Mouse (Mus musculus) ovary, adult 18-20 months (tissue): ENCODE measurements around the gene Spp1.

Source experiments
- DNase-seq: peaks from one replicate; pipeline ENCODE4 v3.0.0; 2022; ENCODE audit warnings: low spot score, mixed read lengths

The Spp1 gene

GRCm38 (mm10) chr5:104434835-104435301 is at the start of gene Spp1:
TSS of gene Spp1 (plus strand) at chr5:104435118.
- DNase-seq = no peak

DNA sequence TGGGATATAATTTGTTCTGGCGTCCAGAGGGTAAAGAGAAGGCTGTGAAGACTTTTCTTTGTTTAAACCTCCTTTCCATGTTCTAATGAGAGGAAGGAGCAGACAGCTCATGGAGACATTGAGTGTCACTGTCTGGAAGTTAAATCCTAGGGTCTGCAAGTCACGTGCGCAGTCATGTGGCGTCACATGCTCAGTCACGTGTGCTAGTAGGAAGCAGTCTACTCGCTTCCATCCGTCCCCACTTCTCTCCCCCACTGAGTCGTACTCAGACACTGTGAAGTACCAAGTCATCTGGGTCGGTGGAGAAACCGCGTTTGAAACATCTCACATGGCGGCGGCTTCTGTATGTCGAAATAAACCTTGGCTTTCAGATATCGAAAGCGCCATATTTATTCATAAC is 49.4 kb upstream of the Spp1 start:
- DNase-seq = no peak

GRCm38 (mm10) chr5:104386908-104387307 is 48.0 kb upstream of the Spp1 start:
- DNase-seq = no peak

DNA sequence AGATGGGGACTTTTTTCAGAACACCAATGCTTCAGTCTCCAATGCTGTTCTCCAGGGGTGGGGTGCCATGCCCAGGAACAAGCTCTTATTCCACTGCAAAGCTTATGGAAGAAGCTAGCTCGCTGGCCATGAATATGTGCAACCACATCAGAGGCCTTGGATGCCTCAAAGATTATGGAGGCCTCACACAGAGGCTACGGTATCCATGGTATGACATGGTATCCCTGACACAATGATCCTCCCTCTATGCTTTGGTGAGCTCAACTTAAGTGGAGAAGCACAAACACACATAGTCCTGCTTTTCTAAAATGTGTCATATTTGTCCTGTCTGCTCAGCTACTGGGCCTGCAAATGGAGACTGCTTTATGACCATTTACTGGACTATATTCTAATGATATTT is 44.0 kb upstream of the Spp1 start:
- DNase-seq = no peak

DNA sequence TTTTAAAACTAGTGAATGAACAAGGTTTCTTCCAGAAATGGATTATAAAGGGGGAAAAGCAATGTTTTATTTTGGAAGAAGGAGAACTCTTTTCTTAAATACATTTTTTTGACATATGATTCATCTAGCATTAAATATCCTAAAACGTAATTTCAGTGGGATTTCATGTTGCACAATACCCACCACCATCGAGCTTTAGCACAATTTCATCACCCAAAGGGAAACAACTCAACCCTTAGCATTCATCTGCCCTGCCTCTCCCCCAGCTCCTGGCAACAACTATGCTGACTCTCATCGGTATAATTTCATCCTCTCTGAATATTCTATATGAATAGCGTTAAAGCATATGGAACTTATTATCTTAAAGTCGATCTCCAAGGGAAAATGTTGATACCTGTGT is 42.1 kb upstream of the Spp1 start:
- DNase-seq = no peak

- no peak for DNase-seq
These were observed 38.6 kb upstream of the Spp1 start for GRCm38 (mm10) chr5:104396286-104396685.

DNA sequence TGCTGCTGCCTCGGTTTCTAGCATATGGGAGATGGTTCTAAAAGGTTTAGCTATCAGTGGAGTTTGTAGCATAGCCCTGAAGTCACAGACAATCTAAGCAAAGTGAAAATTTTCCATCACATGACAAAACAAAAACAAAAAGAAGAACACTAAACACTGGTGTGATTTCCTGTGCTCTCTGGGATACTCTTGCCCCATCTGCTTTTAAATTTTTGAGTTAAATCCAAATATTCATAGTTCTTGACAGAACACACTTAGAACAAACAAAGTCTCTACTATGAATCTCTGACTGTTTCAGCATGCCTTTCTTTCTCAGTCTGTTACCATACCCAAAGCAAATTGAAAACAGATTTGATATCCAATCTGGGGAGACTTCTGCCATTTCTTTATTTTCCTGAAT is 36.9 kb upstream of the Spp1 start:
- no peak for DNase-seq

DNA sequence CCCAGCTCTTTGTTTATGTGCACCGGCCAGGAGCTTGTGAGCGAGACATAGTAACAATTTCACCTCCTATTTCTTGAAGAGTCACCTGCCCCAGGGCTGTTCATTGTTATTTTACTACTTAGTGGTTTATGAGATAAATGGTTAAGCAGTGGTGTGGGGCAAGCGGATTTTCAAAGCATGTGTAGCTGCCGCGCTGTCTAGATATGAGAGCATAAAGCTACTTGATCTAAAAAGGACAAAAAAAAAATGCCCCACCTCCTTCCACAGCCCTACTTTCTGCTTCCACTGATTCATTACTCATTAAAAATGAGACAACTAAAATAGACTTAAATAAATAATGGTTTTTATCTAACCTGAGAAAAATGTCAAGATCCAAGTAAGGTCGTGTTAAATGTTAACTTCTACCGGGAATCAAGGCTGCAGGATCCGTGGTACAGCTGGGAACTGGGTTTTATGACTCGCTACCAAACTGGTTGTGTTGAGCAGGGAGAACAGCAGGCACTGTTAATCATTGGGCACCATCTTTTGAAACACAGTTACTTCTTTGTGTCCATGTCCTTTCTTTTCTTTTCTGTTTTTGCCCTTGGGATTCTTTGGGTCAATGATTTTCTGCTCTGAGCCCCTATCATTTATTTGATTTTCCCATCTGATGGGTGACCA is 35.5 kb upstream of the Spp1 start:
- DNase-seq = no peak

- no peak for DNase-seq
These were observed 34.9 kb upstream of the Spp1 start for GRCm38 (mm10) chr5:104399970-104400369.

GRCm38 (mm10) chr5:104402651-104403050 is 32.3 kb upstream of the Spp1 start:
- no peak for DNase-seq

DNA sequence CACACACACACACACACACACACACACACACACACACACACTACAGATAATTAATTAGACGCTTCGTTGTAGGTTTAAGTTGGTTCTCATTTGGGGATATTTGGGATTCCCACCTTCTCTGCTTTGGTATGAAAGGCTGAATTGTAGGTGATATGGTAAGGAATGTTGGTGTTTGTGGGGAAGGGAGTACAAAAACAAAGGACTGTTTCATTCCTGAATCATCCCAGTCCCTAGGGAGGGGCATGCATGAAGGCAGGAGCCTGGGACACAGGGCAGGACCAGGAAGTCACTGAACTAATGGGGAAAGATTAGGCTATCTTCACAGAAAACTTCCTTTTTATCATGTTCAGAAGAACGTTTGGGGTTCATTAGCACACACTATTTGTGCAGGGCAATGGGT is 31.6 kb upstream of the Spp1 start:
- DNase-seq = no peak

GRCm38 (mm10) chr5:104404551-104404950 is 30.4 kb upstream of the Spp1 start:
- DNase-seq = no peak

DNA sequence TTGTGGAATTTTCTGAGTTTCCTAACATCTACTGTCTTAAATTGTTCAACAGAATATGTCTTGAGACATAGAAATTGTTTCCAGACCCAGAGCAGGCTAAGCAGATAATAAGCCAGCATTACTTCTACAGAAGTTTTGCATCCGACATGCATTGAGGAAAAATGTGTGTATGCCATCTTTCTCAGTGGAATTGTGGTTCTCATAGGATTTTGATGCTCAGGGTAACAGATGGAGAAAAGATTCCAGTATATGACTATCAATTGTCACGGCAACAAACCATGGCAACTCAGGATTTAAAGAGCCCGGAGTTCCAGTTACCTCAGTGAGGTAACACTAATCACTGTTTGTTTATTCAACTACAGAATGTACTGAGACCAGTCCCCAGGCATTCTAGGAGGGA is 29.9 kb upstream of the Spp1 start:
- DNase-seq = no peak

- DNase-seq = no peak
These were observed 28.2 kb upstream of the Spp1 start for GRCm38 (mm10) chr5:104406756-104407155.

DNA sequence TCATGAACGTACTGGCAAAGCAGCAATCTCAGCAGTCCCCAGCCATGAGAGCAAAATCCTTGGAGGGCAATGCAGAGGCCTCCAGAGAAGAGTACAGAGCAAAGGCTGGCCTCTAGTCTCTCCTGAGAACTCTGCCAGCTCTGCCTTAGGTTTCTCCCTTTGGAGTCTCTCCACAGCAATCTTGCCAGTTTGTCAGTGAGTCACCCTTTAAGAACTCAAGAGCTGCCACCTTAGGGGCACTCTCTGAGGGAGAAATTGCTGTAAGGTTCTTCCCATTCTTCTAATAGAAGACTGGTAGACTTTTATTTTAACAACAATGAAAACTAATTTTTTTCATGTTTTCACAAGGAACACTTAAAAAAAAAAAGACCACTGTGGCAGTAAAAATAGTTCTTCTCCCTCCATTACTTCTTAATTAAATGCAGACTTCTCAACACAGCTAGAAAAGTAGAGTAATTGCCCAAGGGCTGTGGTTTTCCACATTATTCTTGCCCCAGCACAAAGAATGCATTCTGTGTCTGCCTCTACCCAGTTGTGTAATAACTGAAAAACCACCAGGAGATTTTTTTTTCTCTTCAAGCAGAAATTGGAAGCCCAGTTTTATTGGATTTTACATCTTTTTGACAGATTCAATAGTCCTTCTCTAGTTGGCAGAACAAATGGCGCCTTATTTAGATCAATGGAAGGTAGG is 27.2 kb upstream of the Spp1 start:
- no peak for DNase-seq

DNA sequence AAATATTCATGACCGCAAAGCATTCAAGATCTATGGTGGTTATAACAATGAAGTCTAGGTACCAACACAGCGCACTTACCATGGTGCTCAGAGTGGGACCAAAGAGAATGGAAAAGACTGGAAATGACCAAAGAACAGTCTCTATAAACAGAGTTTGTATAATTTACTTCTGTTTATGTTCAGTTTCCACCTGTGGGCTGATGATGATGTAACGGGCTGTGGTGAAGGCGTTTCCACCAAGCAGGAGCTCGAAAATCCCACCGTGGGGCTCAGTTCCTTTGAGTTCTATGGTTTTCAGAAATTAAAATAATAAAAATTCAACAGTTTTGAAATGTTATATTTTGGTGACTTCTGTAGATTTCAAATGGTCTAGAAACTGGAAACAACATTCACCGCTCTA is 26.4 kb upstream of the Spp1 start:
- DNase-seq = no peak

DNA sequence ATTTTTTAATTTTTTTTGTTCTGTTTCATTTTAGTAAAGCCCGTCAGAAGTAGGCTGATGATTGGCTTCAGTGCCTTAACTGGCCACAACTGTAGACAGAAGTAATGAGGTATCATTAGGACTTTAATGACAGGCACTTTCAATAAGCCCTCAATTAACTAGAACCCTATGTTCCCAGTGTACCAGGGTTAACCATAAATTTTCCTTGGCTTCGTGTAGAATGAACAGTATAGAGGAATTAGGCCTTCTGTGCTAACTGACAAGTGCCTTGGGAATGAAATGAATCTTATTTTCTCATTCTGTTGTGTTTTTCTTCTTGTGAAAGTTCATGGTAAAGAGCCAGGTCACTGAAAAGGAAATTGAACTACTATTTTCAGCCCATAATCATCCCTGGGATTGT is 18.9 kb upstream of the Spp1 start:
- no peak for DNase-seq

- DNase-seq = no peak
These were observed 17.9 kb upstream of the Spp1 start for GRCm38 (mm10) chr5:104417028-104417427.

- no peak for DNase-seq
These were observed 17.2 kb upstream of the Spp1 start for GRCm38 (mm10) chr5:104417721-104418120.

- no peak for DNase-seq
These were observed 12.9 kb upstream of the Spp1 start for GRCm38 (mm10) chr5:104422039-104422438.

- DNase-seq = no peak
These were observed 11.1 kb upstream of the Spp1 start for GRCm38 (mm10) chr5:104423861-104424260.

DNA sequence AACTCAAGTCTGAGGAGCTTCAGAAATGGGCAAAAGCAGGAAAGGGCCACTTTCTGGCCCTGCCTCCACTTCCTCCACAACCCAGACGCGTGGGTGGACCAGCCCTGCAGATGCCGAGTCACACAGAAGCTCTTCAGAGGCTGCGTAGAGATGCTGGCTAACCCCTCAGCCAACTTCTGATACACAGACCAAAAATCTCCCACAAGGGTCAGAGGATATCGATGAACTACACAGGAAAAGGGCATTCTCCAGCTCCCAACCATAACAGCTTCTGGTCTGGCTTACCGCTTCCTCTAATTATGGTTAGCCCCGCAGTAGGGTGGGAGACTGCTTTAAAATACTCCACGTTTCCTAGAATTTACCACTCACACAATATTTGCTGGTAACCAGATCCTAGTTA is 9.0 kb upstream of the Spp1 start:
- DNase-seq = no peak

GRCm38 (mm10) chr5:104432886-104433285 is 2.0 kb upstream of the Spp1 start:
- DNase-seq = no peak
